Mouse (Mus musculus) intestine, embryonic 14.5 days (tissue): Measurements from ENCODE around the gene Cyp2d10. TPM values are rescaled to one million over a fixed set of nuclear protein-coding genes. Genes with fewer than 3 reads are reported as not detected.
"Not testable (repeated sequence)": the region's sequence is repeated elsewhere in the genome, so short reads cannot be mapped to it uniquely, and the experiment has no call there.

Experiments
- ATAC-seq: fragments of 200-750 bp; cut with Nextera tagmentation; replicated peaks from 2 replicates; pipeline ENCODE4 v1.8.0; 2017; ENCODE audit warnings: low read depth, moderate number of reproducible peaks, moderate TSS enrichment, moderate library complexity; ENCODE audit not compliant: low FRiP score, low TSS enrichment
- DNase-seq: peaks from one replicate; pipeline ENCODE4 v3.0.0-alpha.2; 2018; ENCODE audit warnings: low spot score
- H3K27ac ChIP-seq: fragments of 300-500 bp; sonication (generic); 2 replicates; pipeline ENCODE4 v1.5.1; 2014; ENCODE audit warnings: low read depth, mild to moderate bottlenecking, control low read depth
- H3K27me3 ChIP-seq: fragments of 300-500 bp; sonication (generic); replicated peaks from 2 replicates; pipeline ENCODE4 v1.6.1; 2014; ENCODE audit warnings: low read length, control low read depth; ENCODE audit not compliant: control insufficient read depth, insufficient read depth
- H3K36me3 ChIP-seq: fragments of 300-500 bp; sonication (generic); 2 replicates; pipeline ENCODE4 v1.6.1; 2014; ENCODE audit warnings: low read length, control low read depth; ENCODE audit not compliant: control insufficient read depth, insufficient read depth
- H3K4me1 ChIP-seq: fragments of 300-500 bp; sonication (generic); replicated peaks from 2 replicates; pipeline ENCODE4 v1.6.1; 2014; ENCODE audit warnings: low read length, control low read depth, mixed read lengths; ENCODE audit not compliant: control insufficient read depth, insufficient read depth
- H3K4me2 ChIP-seq: fragments of 300-500 bp; sonication (generic); 2 replicates; pipeline ENCODE4 v1.6.1; 2014; ENCODE audit warnings: low read length
- H3K4me3 ChIP-seq: fragments of 300-500 bp; sonication (generic); 2 replicates; pipeline ENCODE4 v1.5.1; 2014; ENCODE audit warnings: low read depth, low read length, control low read depth, mixed read lengths
- H3K9ac ChIP-seq: fragments of 300-500 bp; sonication (generic); 2 replicates; pipeline ENCODE4 v1.6.1; 2014; ENCODE audit warnings: mild to moderate bottlenecking, low read length
- H3K9me3 ChIP-seq: fragments of 300-500 bp; sonication (generic); 2 replicates; pipeline ENCODE4 v1.6.1; 2016; ENCODE audit warnings: low read length, control low read depth; ENCODE audit not compliant: control insufficient read depth
- WGBS: fragments of 180-500 bp; shearing (Covaris S2); extraction: QIAGEN DNeasy Blood & Tissue Kit; methylation state at CpG from one replicate; pipeline ENCODE4 v1.1.7; 2014; 5-methylcytosine and 5-hydroxymethylcytosine counted together
- polyA plus RNA-seq: library from polyadenylated mRNA; unstranded; fragments of >200 nt; fragmentation: Nextera tagmentation; extraction: Ambion mirVana; gene quantifications from 2 replicates; pipeline ENCODE4 v1.2.1, GENCODE M21; 2014

The Cyp2d10 gene
- polyA plus RNA-seq: not detected in 2 replicates

GRCm38 (mm10) chr15:82406981-82407380, at the start of gene Cyp2d10:
Cyp2d10 (minus strand) TSS chr15:82407195.
- 91% methylated on average over 6 of the region's 6 CpGs for WGBS
- H3K27ac ChIP-seq: no peak within 1 kb of the TSS
- no peaks in the 10 kb centered on the region for H3K27me3 ChIP-seq
- H3K9ac ChIP-seq: no peak within 1 kb of the TSS
- no peaks in the 10 kb centered on the region for H3K36me3 ChIP-seq
- no peaks in the 10 kb centered on the region for H3K4me1 ChIP-seq
- no peak within 1 kb of the TSS for H3K4me3 ChIP-seq
- no peaks in the 10 kb centered on the region for H3K9me3 ChIP-seq
- H3K4me2 ChIP-seq: no peak within 1 kb of the TSS
- ATAC-seq (no peak), DNase-seq (no peak)

- WGBS: 89% methylated on average over 6 of the region's 6 CpGs
- H3K4me1 ChIP-seq, H3K9me3 ChIP-seq, DNase-seq, ATAC-seq, H3K4me2 ChIP-seq, H3K27ac ChIP-seq, H3K9ac ChIP-seq, H3K36me3 ChIP-seq, H3K4me3 ChIP-seq, H3K27me3 ChIP-seq: not testable (repeated sequence)
Measured at GRCm38 (mm10) chr15:82456086-82456790, 49.2 kb upstream of the Cyp2d10 start.

- DNase-seq: peak; percentile 12
- 81% methylated on average over 6 of the region's 6 CpGs for WGBS
- H3K4me2 ChIP-seq, H3K4me1 ChIP-seq, H3K9me3 ChIP-seq, H3K27me3 ChIP-seq, ATAC-seq, H3K9ac ChIP-seq, H3K36me3 ChIP-seq, H3K4me3 ChIP-seq, H3K27ac ChIP-seq: not testable (repeated sequence)
Measured at GRCm38 (mm10) chr15:82453501-82453900, 46.5 kb upstream of the Cyp2d10 start.

GRCm38 (mm10) chr15:82452133-82452532, 45.1 kb upstream of the Cyp2d10 start:
- not testable (repeated sequence) for H3K4me2 ChIP-seq, H3K36me3 ChIP-seq, H3K4me1 ChIP-seq, H3K9me3 ChIP-seq, H3K27me3 ChIP-seq, H3K9ac ChIP-seq, H3K27ac ChIP-seq, ATAC-seq, H3K4me3 ChIP-seq
- DNase-seq: peak; percentile 39
- WGBS: 88% methylated on average over 1 of the region's 1 CpGs

- not testable (repeated sequence) for H3K9ac ChIP-seq, H3K36me3 ChIP-seq, H3K9me3 ChIP-seq, H3K4me1 ChIP-seq, H3K4me2 ChIP-seq, H3K27ac ChIP-seq, H3K27me3 ChIP-seq, H3K4me3 ChIP-seq, ATAC-seq
- WGBS: 59% methylated on average over 2 of the region's 2 CpGs
- peak; percentile 47 for DNase-seq
Measured at GRCm38 (mm10) chr15:82450045-82450444, 43.0 kb upstream of the Cyp2d10 start.

GRCm38 (mm10) chr15:82445196-82445595, 38.2 kb upstream of the Cyp2d10 start:
- Histone ChIP-seq H3K36me3 (no peaks in the 10 kb centered on the region), H3K4me3 (no peak overlapping the region), H3K27ac (no peak overlapping the region), H3K27me3 (no peaks in the 10 kb centered on the region), H3K4me2 (no peak overlapping the region), H3K9me3 (no peaks in the 10 kb centered on the region), H3K9ac (no peak overlapping the region), H3K4me1 (no peaks in the 10 kb centered on the region)
- 85% methylated on average over 8 of the region's 8 CpGs for WGBS
- ATAC-seq (no peak), DNase-seq (peak; percentile 34)

- Histone ChIP-seq H3K4me3 (no peak overlapping the region), H3K36me3 (no peaks in the 10 kb centered on the region), H3K4me1 (no peaks in the 10 kb centered on the region), H3K9me3 (no peaks in the 10 kb centered on the region), H3K9ac (no peak overlapping the region), H3K27me3 (no peaks in the 10 kb centered on the region), H3K27ac (no peak overlapping the region), H3K4me2 (no peak overlapping the region)
- no peak for ATAC-seq
- WGBS: 90% methylated on average over 3 of the region's 3 CpGs
- DNase-seq: peak; percentile 23
Measured at GRCm38 (mm10) chr15:82443658-82444057, 36.7 kb upstream of the Cyp2d10 start.

- Histone ChIP-seq H3K36me3 (no peaks in the 10 kb centered on the region), H3K9me3 (no peaks in the 10 kb centered on the region), H3K9ac (no peak overlapping the region), H3K4me3 (no peak overlapping the region), H3K27ac (no peak overlapping the region), H3K27me3 (no peaks in the 10 kb centered on the region), H3K4me2 (no peak overlapping the region), H3K4me1 (peaks cover 5% of the 10 kb centered on the region; the same call in 1 of the 2 replicates)
- ATAC-seq (no peak), DNase-seq (peak; percentile 51)
- WGBS: 55% methylated on average over 5 of the region's 5 CpGs
Measured at GRCm38 (mm10) chr15:82437975-82438617, 31.1 kb upstream of the Cyp2d10 start.

GRCm38 (mm10) chr15:82435606-82436005, 28.6 kb upstream of the Cyp2d10 start:
- Histone ChIP-seq H3K4me1 (peaks cover 5% of the 10 kb centered on the region; the same call in 1 of the 2 replicates), H3K9ac (no peak overlapping the region), H3K4me2 (no peak overlapping the region), H3K27me3 (no peaks in the 10 kb centered on the region), H3K9me3 (no peaks in the 10 kb centered on the region), H3K4me3 (no peak overlapping the region), H3K27ac (no peak overlapping the region), H3K36me3 (no peaks in the 10 kb centered on the region)
- ATAC-seq: no peak
- no peak for DNase-seq
- WGBS: 84% methylated on average over 2 of the region's 2 CpGs
